Mouse (Mus musculus) bone marrow, adult 2 months (tissue): ENCODE results near the gene Tfrc.

ENCODE experiments used
- CTCF ChIP-seq: fragments of 200-500 bp; IDR thresholded peaks from 2 replicates; pipeline ENCODE4 v1.5.1; 2011; ENCODE audit warnings: low read length, control low read depth; ENCODE audit not compliant: control insufficient read depth, insufficient read depth
- POLR2A ChIP-seq: fragments of 200-500 bp; IDR thresholded peaks from 2 replicates; pipeline ENCODE4 v1.6.1; 2011; ENCODE audit warnings: low read depth, mild to moderate bottlenecking, control low read depth, low read length, borderline replicate concordance; ENCODE audit not compliant: control insufficient read depth

DNA sequence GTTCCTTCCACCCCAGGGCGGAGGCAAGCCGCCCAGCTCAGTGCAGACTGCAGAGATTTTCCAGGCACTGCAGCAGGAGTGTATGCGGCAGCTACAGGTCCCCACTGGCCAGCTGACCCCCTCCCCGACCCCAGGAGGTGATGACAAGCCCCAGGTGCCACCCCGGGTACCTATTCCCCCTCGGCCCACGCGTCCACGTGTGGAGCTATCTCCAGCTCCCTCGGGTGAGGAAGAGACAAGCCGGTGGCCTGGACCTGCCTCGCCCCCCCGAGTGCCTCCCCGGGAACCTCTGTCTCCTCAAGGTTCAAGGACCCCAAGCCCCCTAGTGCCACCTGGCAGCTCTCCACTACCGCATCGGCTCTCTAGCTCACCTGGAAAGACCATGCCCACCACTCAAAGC lies 71.3 kb downstream of the Tfrc start:
- no peak for TF ChIP-seq CTCF
- no peak for TF ChIP-seq POLR2A
